Mouse (Mus musculus) gastrocnemius, adult 8-10 months (tissue): ENCODE measurements around the gene Srsf10. TPM values are rescaled to one million over a fixed set of nuclear protein-coding genes. Genes with fewer than 3 reads are reported as not detected.
A peak's percentile ranks its signal among the peaks of the same experiment; 100 is the strongest.

Experiments used
- DNase-seq, 2 experiments: peaks; one replicate each; pipeline ENCODE4 v3.0.0; 2022; ENCODE audit warnings: low spot score in 2 of 2
- total RNA-seq, 4 experiments: library from RNA; stranded (reverse); gene quantifications; 2 replicates each; pipeline ENCODE4 v1.2.4; 2022

The Srsf10 gene
- total RNA-seq, 4 experiments from 2014 or later: 14.3 to 27.1 (median 22.0) TPM

DNA sequence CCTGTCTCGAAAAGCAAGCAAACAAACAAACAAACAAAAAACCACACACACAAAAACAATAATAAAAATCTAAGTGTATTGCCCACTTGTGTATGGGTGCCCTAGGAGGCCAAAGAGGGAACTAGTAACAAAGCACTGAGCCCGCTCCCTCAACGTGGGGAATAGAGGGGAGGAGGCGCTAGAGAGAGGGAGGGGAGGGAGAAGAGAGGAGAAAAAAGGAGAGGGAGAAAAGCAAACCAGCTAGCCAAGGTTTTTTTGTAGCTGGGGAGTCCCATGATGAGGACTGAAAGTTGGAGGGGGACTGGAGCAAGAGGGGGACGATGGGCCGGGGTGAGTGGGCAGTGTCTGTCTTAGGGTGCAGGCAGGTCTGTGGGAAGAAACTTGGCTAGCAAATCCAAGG is 467 bp upstream of the Srsf10 start:
- no peak for DNase-seq

DNA sequence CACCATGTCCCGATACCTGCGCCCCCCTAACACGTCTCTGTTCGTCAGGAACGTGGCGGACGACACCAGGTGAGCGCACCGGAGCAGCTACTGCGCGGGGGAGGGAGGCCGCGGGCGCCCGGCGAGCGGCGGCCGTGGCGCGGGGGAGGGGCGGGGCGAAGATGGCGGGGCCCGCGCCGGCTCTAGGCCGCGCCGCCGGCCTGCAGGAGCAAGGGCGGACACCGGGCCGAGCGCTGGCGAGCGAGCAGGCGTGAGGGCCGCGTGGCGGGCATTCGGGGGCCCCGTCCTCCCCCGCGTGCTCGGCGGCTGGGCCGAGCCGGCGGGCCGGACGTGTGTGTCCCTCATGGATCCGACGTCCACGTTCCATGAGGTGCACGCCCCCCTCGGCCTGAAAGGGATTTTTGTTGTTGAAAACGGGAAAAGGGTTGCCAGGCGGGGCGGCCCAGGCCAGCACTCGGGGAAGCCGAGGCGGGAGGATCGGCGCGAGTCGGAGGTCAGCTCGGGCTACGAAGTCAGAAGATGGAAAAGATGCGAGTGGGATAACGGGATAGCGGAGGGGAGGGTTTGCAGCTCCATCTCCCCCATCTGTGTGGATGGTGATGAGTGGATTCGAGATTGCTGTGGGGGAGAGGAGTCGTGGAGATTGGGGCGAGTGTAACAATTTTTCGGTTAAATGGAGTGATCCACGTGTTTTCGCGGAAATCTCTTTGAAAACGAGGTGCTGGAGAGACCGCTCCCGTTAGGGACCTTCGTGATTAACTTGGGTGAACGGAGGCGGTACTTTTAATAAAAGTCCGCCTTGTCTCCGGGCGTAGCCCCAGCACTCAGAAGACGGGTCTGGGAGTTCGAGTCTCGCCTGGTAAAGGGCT is 910 bp downstream of the Srsf10 start:
- DNase-seq: peak; percentile 44 to 48

DNA sequence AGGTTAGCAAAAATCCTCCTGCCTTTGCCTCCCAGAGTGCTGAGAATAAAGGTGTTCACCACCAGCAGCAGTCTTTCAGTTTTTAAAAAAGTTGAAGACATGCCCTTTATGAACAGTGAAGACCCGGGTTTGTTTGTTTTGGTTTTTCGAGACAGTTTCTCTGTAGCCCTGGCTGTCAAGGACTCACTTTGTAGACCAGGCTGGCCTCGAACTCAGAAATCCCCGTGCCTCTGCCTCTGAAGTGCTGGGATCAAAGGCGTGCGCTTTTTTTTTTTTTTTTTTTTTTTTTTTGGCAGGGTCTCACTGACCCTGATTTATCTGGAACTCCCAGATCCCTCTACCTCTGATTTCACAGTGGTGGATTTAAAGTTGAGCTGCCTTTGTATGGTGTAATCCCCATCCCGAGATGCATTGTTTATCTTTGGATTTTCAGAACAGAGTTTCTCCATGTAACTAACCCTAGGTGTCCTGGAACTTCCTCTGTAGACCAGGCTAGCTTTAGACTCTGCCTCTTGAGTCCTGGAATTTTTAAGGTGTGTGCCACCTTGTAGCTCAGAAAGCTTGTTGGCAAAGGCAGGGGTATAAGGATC is 2.1 kb downstream of the Srsf10 start:
- no peak for DNase-seq

DNA sequence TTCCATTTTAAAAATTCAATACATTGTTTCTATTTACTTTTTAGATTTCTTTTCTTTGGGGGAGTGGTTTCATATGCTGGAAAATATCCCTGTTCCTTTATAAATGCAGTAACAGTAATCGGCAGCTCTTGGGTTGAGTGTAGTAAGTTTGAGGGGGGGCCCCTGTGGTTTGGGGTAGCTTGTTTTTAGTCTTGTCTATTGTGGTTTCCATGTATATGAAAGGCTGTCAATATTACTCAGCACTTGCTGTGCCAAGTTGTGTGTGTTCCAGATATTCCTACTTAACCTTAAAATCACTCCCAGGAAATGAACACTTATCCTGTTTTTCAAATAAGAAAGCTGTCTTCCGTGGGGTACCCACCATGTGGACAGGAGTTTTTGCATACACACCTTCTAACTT is 13.4 kb downstream of the Srsf10 start:
- no peak for DNase-seq

DNA sequence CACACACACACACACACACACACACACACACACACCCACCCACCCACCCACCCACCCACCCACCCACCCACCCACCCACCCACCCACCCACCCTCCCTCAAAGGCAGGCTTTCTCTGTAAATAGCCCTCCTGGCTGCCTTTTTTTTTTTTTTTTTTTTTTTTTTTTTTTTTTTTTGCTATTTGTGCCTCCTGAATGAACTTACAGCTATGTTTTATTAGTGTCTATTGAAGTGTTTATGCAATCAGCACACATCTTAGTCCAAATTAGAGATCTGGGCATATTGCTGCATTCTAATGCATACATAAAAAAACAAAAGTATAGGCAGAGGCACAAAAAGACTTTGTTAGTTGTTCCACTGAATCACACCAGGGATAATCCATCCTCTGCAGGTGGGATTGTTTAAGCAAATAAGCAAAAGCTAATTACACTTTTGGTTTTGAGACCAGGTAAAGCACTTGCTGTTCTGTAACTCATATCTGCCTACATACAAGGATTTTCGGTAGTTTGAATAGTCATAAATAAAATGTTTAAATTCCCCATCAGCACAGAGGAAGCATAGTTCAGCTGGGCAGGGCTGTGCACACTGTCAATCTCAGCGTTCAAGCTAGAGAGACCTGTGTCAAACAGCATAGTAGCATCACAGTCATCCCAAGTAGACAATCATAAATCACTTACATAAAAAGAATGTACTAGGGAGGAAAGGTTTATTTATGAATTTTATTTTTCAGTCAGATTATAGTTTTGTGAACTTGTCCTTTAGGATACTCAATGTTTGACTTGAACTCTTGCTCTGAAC is 14.9 kb downstream of the Srsf10 start:
- no peak for DNase-seq

DNA sequence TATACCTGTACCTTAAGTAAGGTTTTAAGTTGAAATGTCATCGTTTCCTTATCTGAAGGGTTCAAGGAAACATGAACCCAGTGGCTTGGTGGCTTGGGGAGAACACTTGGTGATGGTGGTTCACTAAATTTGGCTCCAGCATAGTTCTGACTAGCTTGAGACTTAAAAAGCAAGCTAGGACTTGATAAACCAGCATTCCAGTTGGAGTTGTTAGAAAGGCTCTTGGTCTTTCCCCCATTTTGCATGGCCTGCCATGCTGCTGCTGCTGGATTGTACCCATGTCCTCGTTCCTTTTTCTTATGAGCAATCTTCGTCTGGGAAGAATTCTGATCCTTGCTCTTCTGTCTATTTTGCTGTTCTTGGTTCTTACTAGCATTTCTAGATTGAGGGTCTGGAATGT is 16.5 kb downstream of the Srsf10 start:
- DNase-seq: no peak

DNA sequence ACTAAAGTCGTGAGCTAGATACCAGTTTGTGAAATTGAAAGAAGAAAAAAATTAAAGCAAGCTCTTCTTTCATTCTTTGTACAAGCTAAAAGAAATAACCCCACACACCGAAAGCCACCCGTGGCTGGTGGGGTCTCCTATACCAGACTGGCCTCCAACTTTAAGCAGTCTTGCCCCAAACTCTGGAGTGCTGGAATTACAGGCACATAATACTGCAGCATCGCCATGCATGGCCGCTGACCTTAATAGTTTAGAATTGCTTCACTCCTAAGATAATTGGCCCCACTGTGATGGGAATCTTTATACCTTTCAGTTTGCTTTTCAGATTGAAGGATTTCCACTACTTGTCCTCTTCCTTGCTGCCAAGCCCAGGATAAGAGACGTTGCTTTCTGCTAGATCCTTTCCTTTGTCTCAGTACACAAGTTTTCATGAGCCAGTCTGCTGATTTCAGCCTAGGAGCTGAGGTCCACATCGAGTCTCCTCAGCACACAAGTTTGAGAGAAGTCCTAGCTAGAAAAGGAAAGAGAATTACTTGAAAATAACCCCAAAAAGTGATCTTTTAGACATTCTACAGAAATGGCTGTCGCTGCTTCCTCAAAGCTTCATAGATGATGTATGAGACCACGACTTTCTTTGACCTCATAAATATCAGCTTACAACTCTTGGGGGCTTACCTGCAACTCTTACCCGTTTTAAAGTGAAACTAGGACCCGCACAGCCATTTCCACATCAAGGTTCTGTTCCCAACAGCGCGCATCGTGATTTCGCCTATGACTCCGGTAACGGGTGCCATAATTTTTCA is 17.2 kb downstream of the Srsf10 start:
- no peak for DNase-seq

DNA sequence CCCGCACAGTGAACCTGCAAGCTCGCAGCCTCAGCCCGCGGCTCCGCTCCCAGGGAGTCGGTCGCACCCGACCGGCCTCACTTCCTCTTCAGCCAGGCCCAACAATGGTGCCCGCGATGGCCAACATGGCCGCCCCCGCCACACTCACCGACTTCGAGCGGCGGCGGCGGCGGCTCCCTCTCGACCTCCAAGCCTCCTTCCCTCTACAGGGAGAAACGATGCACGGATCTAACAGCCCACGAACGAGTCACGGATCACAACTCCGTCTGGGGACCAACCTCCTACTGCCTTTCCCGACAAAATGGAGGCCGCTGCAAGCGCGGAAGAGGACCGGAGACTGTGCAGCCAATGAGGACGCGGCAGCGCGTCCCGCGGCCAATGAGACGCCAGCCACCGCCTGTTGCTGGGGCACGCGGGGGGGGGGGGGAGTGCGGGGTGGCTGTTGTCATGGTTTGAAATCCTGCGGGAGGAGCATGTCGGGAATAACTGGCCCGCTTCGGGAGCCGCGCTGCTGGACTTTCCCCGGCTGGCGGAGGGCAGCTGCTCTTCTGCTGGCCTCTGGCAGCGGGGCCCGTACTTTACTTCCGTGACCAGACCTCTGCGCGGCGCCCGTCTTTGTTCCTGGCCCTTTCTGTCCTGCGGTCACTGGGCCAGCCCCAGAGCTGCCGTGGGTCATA is 18.1 kb downstream of the Srsf10 start, which contains the start of gene Pnrc2:
Gene Pnrc2, minus strand, starts transcription at position 325 of the 677 bp plus-strand sequence.
- DNase-seq: peak; percentile 79 to 87

DNA sequence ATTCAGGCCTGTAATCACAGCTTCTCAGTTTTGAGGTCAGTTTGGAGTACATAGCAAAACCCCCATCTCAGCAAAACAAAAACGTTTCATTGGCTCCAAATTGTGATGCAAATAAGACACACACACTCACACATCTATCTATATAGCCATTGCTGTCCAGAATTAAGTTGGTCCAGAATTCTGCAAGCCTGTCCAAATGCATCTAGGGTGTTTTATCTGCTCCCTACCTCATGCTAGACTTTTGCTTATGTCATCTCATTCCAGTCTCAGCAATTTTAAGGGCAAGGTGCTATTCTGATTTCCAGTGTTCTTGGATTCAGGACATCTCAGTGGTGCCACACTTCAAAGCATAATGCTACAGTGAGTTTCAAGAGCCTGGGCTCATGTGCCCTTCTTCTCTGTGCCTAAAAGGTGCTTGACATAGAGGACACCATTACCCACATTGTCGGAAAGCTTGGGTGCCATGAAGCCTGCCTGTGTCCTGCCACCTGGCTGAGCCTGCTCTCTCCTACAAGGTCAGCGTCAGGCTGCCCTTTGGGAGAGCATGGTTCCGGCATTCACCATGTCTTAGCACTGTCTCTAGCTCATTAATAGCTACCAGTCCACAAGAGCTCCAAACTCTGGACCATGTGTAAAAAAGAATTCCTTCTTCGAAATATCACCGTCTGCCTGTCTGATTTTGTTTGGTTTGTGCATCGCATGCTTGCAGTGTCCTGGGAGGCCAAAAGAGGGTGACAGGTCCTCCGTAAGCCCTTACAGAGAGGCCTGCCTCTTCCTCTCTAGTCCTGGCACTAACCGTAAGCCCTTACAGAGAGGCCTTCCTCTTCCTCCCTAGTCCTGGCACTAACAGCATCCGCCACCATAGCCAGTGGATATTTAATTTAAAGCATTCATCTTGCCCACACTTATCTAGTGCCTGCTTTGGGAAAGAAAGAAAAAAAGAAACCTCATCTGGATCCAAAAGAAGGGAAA is 19.3 kb downstream of the Srsf10 start:
- peak in 1 of 2 experiments; percentile 2 for DNase-seq

DNA sequence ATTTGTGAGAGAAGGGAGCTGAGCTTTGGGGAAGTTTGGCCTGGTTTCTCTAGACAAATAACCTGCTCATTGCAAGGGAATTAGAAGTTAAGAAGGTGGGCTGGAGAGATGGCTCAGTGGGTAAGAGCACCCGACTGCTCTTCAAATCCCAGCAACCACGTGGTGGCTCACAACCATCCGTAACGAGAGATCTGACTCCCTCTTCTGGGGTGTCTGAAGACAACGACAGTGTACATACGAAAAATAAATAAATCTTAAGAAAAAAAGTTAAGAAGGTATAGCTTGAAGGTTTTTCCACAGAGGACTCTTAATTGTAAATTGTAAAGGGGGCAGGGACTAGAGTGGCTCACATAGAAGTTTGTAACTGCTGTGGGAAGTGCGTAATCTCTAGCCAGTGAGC is 20.0 kb downstream of the Srsf10 start:
- peak in 1 of 2 experiments; percentile 1 for DNase-seq

DNA sequence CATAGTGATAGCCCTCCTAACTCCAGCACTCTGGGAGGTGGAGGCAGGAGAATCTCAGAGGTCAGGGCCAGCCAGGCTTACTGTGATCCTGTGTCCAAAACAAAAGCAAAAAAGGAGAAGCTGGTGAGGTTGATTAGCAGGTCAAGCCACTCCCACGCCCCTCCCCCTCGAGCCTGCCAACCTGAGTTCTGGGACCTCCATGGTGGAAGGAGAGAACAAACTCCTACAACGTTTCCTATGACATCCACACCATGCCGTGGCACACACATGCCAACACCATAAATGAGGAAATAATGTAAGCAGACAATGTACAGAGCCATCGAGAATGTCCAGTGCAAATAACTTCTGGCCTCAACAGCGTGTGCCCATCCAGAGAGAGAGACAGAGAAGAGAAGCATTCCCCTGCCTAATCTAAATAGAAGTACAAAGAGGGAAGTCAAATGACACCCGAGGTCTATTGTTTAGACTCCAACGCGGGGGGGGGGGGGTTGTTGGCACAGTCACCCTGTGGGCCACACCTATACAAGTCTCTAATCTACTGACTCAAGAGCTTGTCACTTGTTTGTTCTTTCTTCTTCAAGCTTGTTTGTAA is 20.5 kb downstream of the Srsf10 start:
- peak in 1 of 2 experiments; percentile 28 for DNase-seq

DNA sequence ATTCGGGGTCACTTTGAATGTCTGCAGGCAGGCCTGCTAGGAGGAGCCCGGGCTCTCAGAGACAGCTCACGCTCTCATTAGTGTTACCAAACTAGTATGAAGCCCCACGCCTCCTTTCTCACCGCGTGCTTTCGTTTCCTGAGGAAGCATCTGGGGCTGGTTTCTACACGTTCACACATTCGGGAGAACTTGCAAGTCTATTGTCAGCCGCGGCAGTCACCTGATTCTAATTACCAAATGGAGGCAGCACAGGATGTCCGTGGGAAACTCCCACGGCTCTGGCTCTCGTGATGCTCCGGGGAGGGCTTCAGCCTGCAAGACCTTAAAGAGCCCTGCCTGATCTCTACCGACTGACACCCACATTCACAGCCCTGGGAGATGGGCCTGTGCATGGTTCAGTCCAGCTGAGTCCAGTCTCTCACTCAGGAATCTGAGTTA is 21.1 kb downstream of the Srsf10 start:
- DNase-seq: peak; percentile 45 to 46

DNA sequence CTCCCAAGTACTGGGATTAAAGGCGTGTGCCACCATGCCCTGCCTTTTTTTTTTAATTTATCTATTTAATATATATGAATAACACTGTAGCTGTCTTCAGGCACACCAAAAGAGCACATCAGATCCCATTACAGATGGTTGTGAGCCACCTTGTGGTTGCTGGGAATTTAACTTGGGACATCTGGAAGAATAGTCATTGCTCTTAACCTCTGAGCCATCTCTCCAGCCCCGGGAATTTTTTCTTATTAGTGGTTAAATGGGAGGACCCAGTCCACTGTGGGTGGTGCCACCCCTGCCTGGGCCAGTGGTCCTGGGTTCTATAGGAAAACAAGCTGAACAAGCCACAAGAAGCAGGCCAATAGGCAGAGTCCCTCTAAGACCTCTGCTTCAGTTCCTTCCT is 22.2 kb downstream of the Srsf10 start:
- no peak for DNase-seq

DNA sequence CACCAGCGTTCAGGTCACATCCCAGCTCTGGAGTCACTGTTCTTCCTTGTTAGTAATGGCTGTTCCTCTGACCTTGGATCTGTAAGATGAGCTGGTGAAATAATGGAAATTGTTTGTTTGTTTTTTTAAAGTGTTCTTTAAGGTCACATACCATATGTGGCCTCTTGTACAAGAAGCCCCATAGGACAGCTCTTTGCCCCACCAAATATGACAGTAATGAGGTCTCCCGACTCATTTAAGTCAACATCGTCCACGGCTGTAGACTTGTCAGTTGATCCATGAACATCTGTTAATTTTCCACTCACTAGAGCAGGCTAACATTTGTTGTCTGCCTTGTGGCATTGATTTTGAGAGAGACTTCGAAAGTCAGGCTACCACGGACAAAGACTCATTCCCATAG is 23.5 kb downstream of the Srsf10 start:
- no peak for DNase-seq

DNA sequence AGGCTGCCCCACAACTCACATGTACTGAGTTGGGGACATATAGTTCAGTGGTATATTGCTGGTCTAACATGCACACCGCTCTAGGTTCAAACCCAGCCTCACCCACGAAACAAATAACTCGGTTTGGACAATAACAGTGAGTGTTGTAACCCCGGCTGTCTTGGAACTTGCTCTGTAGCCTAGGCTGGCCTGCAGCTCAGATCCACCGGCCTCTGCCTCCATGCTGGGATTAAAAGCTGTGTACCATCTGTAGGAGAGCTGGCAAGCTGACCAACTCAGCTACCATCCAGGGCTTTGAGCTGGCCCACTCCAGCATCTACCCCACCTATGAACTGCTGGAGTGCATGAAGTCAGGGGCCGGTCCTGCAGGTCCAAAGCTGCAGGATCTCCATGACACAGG is 24.5 kb downstream of the Srsf10 start:
- no peak for DNase-seq

DNA sequence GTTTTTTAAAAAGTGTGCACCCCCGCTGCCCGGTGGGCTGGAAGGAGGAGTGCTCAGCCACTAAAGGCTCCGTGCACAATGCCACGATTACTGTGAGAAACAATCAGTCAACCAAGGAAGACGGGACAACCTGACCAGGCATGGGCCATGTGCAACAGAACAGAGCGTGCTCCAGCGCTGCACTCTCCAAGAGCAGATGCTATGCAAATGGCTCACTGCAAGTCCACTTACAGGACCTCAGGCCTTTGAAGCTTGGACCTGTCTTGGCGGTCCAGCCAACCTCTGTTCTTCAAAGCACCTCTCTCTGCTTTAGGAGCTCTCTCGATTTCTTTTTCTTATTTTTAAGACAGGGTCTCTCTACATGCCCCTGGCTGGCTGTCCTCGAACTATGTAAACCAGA is 25.0 kb downstream of the Srsf10 start:
- DNase-seq: no peak

DNA sequence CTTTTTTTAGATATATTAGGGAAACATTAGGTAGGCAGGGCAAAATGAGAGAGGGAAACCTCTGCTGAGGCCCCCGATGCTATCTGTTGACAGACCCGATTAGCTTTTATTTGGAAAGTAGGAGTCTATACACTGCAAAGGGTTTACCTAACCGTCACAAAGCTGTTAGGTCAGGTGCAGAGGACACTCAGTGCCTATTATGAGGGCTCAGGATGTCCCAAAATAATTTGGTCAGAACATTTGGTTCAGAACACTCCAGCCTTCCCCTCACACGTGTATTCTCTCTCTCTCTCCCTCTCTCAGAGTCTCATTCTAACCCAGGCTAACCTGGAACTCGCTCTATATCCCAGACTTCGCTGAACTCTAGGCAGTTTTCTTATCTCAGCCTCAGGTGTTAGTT is 26.5 kb downstream of the Srsf10 start:
- DNase-seq: no peak

DNA sequence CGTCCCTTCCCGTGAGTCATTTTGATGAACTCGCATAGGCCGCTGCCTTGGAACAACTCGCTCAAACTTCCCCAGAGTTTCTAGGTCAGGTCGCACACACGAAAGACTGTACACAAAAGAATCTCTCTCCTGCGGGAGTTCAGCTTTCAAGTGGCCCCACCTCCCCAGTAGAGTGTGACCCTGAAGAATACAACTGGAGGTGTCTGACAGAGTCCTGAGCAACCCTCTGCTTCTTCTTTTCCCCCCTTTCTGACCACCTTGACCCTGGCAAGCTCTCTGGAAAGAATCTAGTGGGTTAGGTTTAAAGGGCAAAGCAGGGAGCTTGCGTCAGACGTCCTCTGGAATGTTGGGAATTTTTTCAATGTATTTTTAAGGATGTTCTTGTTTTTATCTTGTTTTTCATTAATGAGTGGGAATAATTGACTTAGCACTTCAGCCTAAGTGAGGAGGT is 27.9 kb downstream of the Srsf10 start:
- DNase-seq: no peak
